Mouse (Mus musculus) thymus, adult 2 months (tissue): Measurements from ENCODE around the gene Gm12216.

Experiments
- CTCF ChIP-seq: fragments of 200-500 bp; IDR thresholded peaks from 2 replicates; pipeline ENCODE4 v1.5.1; 2012; ENCODE audit warnings: mild to moderate bottlenecking, control low read depth, low read length, moderate library complexity, borderline replicate concordance; ENCODE audit not compliant: control insufficient read depth, poor library complexity, insufficient read depth; ENCODE audit errors: extremely low read depth
- POLR2A ChIP-seq: fragments of 200-500 bp; IDR thresholded peaks from 2 replicates; pipeline ENCODE4 v1.6.1; 2012; ENCODE audit warnings: mild to moderate bottlenecking, low read length, control low read depth, moderate library complexity; ENCODE audit not compliant: control insufficient read depth, poor library complexity, insufficient read depth; ENCODE audit errors: extremely low read depth

DNA sequence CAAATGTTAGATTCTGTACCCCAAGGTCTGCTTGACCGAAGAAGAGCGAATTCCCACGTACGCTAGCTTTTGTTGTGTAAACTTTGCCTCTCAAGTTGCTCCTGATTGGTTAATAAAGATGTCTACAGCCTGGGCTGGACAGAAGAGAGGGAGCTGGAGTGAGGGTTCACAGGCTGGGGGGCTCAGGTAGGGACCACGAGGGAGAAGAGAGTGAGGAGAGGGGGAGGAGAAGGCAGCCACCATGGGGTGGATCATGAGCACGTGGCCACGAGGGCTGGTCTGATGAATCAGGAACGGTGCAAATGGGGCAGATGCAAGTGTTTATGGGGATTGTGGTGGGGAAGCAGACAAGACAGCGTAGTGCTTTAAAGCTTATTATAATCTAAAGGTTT, 45.5 kb upstream of the Gm12216 start:
- no peak for TF ChIP-seq CTCF
- TF ChIP-seq POLR2A: no peak
